Mouse (Mus musculus) Patski (cell line): ENCODE measurements around the gene Cideb. TPM values are rescaled to one million over a fixed set of nuclear protein-coding genes. Genes with fewer than 3 reads are reported as not detected.

Source experiments
- ATAC-seq: fragments of 100-300 bp; one replicate; pipeline ENCODE4 v1.8.0; 2021
- CTCF ChIA-PET: fragments of 350-600 bp; sonication (Branson Sonifier 250); formaldehyde crosslinking; loops from one replicate; lab custom pipeline; 2022; ENCODE audit warnings: inconsistent platforms; lab: Charles Lee
- POLR2A ChIA-PET: fragments of 350-600 bp; sonication (Branson Sonifier 250); formaldehyde crosslinking; loops from one replicate; lab custom pipeline; 2022; ENCODE audit warnings: antibody characterized with exemption, inconsistent platforms; lab: Charles Lee
- DNase-seq: peaks from one replicate; pipeline ENCODE4 v3.0.0-alpha.2; 2011; ENCODE audit warnings: low read depth, low spot score
- H3K27me3 ChIP-seq: fragments of 371-371 bp; one replicate; pipeline ENCODE4 v1.5.1; 2021
- CTCF ChIP-seq: fragments of 100-300 bp; IDR thresholded peaks from one replicate; pipeline ENCODE4 v1.5.1; 2021
- in situ Hi-C: fragments of 300-500 bp; cut with MboI; formaldehyde crosslinking; loops from 3 replicates; pipeline ENCODE4 v1.11.1; 2018; ENCODE audit warnings: low pct_unique_long_range_greater_than_20kb, mixed read lengths
- polyA plus RNA-seq: library from polyadenylated mRNA; unstranded; gene quantifications from one replicate; pipeline ENCODE4 v1.2.3, GENCODE M21; 2021

Cideb gene
- polyA plus RNA-seq, 1 experiment from 2014 or later: 1.9 TPM

DNA sequence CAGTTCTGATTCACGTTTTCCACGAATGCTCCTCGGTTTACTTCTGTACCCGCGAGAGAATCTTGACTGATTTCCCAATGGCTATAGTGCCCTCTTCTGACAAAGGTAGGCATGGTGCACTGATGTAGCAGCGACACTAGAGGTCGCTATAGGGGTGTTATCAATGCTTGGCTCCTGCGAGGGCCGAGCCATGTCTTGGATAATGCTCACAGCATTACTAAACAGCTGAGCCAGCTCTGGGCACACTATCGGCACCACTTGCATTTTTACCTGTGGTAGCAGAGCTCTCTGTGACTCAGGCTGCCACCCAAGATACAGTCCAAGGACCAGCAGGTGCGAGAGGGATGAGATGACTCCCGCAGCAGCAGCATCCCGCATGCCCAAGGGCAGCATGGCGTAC lies 23.1 kb upstream of the Cideb start:
- no peak for TF ChIP-seq CTCF

DNA sequence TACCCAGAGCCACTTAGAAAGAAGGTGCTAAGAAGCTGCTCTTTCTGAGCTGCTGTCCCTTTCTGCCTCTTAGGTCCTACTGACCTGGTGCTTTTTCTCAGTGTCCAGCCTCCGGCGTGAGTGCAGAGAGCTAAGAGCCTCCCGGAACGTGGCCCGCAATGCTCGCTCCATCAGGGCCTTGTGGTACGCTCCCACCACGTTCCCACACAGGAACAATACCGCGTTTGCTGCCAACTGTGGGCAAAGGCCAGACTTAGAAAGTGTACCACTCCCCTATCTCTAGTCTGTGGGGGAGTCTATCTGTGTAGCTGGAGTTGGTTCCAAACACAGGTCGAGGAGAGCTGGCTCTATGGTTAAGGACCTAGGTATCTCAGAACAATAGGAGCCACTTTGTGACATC lies 22.5 kb upstream of the Cideb start:
- ChIA-PET CTCF (interaction anchor here (1.1 to 2.3 kb wide), 11 partner anchors 11 to 108 kb away, joined by 3 to 14 read pairs (median 5); no protein-coding TSS in a partner anchor), POLR2A (no interaction called here)
- DNase-seq (no peak), ATAC-seq (no peak)
- H3K27me3 ChIP-seq: peaks cover 32% of the 10 kb centered on the region
- in situ Hi-C loops: no loop called here
- no peak for TF ChIP-seq CTCF

More for the DNA sequence above, 23.1 kb upstream of the Cideb start:
- peaks cover 37% of the 10 kb centered on the region for H3K27me3 ChIP-seq
- in situ Hi-C loops: no loop called here
- peak; percentile 86 for ATAC-seq
- ChIA-PET CTCF (interaction anchor here (0.8 to 2.3 kb wide), 13 partner anchors 9 to 108 kb away, joined by 3 to 14 read pairs (median 4); no protein-coding TSS in a partner anchor), POLR2A (no interaction called here)
- peak; percentile 49 for DNase-seq

DNA sequence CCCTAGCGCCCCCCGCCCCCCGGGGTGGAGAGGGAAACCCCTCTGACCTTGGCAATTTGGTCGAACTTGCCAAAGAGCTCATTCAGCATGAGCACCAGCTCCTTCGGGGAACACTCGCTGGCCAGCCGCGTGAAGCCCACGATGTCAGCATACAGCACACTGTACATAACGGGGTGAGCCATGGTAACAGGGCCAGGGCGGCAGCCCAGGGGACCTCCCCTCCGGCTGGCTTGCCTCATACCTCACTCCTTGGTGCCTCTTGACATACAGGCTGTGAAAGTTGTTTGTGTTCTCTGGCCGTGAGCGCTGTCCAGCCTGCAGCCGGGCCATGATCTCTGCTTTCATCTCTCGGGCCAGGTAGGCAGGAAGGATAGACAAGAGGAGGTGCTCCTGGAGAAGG lies 21.4 kb upstream of the Cideb start:
- CTCF ChIA-PET: interaction anchor here (1.0 to 1.4 kb wide), 3 partner anchors 12 to 88 kb away, joined by 3 read pairs; no protein-coding TSS in a partner anchor
- no peak for TF ChIP-seq CTCF
- no peak for ATAC-seq
- DNase-seq: no peak
- peaks cover 26% of the 10 kb centered on the region for H3K27me3 ChIP-seq
- POLR2A ChIA-PET: no interaction called here
- in situ Hi-C loops: loop anchor here (5.0 kb wide), 1 partner anchor 88 kb away; no protein-coding TSS in a partner anchor

DNA sequence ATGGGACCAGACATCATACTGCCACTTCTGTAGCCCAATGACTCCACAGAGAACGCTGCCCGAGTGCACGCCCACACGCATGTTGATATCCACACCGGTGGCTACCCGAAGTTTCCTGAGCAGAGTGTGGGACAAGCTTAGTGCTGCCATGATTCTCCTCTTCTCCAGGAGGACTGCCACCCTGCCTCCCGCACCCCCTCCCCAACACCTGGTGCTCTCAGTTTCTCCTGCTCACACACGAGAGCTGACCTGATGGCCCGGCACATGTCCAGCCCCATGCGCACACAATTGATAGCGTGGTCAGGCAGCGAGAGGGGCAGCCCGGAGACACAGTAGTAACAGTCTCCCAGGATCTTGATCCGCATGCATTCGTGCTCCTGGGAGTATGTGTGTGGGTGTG lies 20.4 kb upstream of the Cideb start:
- ATAC-seq (no peak), DNase-seq (no peak)
- ChIA-PET CTCF (interaction anchor here (1.0 to 2.0 kb wide), 3 partner anchors 9 to 95 kb away, joined by 3 to 5 read pairs (median 3); no protein-coding TSS in a partner anchor), POLR2A (no interaction called here)
- peaks cover 31% of the 10 kb centered on the region for H3K27me3 ChIP-seq
- no peak for TF ChIP-seq CTCF
- in situ Hi-C loops: loop anchor here (5.0 kb wide), 1 partner anchor 89 kb away; no protein-coding TSS in a partner anchor

DNA sequence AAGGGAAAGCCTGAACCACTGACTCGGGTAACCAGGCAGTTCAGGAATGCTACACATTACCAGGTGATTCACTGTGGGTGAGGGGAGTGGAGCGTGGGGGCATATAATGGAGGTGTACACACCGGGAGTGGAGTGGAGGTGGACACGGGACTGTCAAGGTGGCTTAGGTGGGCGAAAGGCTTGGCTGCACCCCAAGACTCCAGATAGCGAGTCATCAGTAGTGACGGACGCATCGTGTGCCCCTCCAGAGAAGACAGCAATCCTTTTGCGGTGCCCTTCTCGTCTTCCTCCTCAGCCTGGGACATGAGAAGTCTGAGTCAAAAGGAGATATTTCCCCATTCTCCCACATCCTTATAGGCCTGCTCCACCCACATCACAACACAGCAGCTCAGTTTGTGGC lies 19.5 kb upstream of the Cideb start:
- no peak for DNase-seq
- POLR2A ChIA-PET: no interaction called here
- CTCF ChIA-PET: interaction anchor here (1.1 to 2.0 kb wide), 2 partner anchors 8 to 96 kb away, joined by 3 to 5 read pairs; no protein-coding TSS in a partner anchor
- TF ChIP-seq CTCF: no peak
- in situ Hi-C loops: loop anchor here (5.0 kb wide), 1 partner anchor 89 kb away; no protein-coding TSS in a partner anchor
- ATAC-seq: no peak
- H3K27me3 ChIP-seq: peaks cover 31% of the 10 kb centered on the region

DNA sequence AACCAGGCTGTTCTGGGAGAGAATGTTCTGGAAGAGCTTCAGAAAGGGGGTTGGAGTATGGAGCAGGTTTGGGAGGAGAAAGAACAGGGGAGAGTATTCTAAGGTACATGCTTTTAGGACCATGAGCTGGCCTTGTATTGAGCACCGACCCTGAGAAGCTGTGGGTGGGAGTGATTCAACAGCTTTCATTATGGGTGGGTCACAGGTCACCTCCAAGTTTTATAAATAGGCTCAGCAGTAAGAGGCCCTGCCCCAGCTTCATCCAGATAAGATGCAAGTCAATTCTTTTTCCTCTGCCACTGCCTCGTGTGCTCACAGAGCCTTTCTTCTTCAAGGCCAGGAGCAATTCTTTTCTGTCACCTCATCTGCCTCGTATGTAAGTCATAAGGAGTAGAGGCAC lies 18.9 kb upstream of the Cideb start:
- DNase-seq (no peak), ATAC-seq (no peak)
- H3K27me3 ChIP-seq: peaks cover 31% of the 10 kb centered on the region
- CTCF ChIA-PET: interaction anchor here (2.0 kb wide), 1 partner anchor 8 kb away, joined by 5 read pairs; no protein-coding TSS in a partner anchor
- POLR2A ChIA-PET: no interaction called here
- in situ Hi-C loops: loop anchor here (5.0 kb wide), 1 partner anchor 90 kb away; no protein-coding TSS in a partner anchor
- no peak for TF ChIP-seq CTCF

DNA sequence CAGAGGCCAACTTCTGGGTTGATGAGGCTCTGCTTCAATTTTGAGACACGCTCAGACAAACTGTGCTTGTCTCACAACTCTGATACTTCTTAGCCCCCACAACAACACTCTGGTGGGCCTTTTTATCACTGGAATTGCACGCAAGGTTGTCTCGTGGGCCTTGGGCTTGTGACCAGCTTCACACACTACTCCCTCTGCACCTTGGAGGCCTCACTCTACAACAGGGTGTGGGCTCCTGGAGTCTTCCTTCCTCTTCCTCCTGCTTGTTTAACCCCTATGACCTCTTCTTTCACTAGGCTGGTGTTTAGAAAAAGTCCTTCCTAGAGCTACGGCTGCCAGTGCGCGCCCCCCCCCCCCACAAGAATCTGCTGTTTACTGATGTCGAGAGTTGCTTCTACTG lies 18.5 kb upstream of the Cideb start:
- ATAC-seq: no peak
- no peak for TF ChIP-seq CTCF
- in situ Hi-C loops: loop anchor here (5.0 kb wide), 1 partner anchor 91 kb away; no protein-coding TSS in a partner anchor
- POLR2A ChIA-PET: no interaction called here
- no peak for DNase-seq
- CTCF ChIA-PET: interaction anchor here (2.0 kb wide), 1 partner anchor 7 kb away, joined by 5 read pairs; no protein-coding TSS in a partner anchor
- H3K27me3 ChIP-seq: peaks cover 35% of the 10 kb centered on the region

DNA sequence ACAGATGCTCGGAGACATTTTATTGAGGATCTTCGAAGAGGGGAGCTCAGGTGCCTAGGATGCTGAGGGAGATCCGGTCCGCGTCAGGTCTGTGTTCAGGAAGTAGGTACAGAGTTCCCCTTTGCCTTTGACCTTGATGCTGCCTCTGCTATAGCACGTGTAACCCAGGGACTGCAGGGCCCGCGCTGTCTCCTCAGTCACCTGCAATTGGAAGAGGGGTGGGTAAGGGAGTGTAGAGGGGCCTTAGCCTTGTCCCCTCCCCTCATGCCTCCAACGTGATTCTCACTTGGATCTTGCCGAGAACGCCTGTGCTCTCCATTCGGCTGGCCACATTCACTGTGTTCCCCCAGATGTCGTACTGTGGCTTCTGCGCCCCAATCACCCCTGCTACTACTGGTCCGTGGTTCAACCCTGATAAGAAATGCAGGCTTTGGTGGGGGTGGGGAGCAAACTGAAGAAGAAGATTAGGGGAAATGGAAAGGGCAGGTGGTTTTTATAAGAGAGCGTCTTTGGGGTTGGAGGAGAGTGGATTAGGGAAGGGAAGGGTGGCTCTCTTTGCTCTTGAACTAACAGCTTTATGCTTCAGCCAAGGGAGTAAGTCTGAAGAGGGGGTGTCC lies 10.9 kb upstream of the Cideb start:
- in situ Hi-C loops: no loop called here
- no peak for ATAC-seq
- POLR2A ChIA-PET: no interaction called here
- DNase-seq: no peak
- CTCF ChIA-PET: interaction anchor here (1.5 to 1.8 kb wide), 3 partner anchors 9 to 12 kb away, joined by 4 to 10 read pairs (median 5); no protein-coding TSS in a partner anchor
- H3K27me3 ChIP-seq: peaks cover 26% of the 10 kb centered on the region
- no peak for TF ChIP-seq CTCF

DNA sequence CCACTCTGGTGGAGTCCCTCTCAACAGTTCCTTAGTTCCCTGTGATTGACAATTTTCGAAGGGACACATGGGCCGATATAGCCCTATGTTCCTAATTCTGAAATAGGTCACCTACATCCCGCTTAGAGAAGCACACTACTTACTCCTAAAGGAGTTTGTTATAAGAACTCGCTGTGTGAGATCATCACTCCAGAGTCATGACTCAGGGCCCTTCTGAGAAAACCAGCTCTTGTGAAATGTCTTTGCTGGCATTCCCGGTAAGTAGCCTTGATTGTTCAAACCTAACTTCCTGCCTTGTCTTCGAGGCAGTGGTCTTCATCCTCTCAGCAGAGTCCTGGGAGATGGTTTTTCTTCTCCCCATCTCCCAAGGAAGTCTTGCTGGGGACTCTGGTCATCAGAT lies 10.3 kb upstream of the Cideb start:
- ATAC-seq: peak; percentile 57
- ChIA-PET CTCF (interaction anchor here (1.5 to 1.8 kb wide), 2 partner anchors 9 to 13 kb away, joined by 4 to 5 read pairs; no protein-coding TSS in a partner anchor), POLR2A (no interaction called here)
- no peak for TF ChIP-seq CTCF
- H3K27me3 ChIP-seq: peaks cover 21% of the 10 kb centered on the region
- in situ Hi-C loops: no loop called here
- DNase-seq: no peak

DNA sequence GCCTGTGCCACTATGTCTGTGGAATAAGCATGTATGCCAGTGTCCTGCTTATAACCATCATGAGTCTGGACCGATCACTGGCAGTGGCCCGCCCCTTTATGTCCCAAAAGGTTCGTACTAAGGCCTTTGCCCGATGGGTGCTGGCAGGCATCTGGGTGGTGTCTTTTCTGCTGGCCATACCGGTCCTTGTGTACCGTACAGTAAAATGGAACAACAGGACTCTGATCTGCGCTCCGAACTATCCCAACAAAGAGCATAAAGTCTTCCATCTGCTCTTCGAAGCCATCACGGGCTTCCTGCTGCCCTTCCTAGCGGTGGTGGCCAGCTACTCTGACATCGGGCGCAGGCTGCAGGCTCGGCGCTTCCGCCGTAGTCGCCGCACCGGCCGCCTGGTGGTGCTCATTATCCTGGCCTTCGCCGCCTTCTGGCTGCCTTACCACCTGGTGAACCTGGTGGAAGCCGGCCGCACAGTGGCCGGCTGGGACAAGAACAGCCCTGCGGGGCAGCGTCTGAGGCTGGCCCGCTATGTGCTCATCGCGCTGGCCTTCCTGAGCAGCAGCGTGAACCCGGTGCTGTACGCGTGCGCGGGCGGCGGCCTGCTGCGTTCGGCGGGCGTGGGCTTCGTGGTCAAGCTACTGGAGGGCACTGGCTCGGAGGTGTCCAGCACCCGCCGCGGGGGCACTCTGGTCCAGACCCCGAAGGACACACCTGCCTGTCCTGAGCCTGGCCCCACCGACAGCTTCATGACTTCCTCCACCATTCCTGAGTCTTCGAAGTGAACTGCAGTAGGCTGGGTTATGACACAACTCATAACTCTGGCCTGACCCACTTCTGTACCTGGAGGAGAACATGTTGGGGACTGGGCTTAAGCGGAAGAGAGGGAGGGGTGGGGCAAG lies 9.5 kb upstream of the Cideb start:
- H3K27me3 ChIP-seq: peaks cover 14% of the 10 kb centered on the region
- CTCF ChIA-PET: interaction anchor here (1.5 kb wide), 1 partner anchor 13 kb away, joined by 4 read pairs; no protein-coding TSS in a partner anchor
- POLR2A ChIA-PET: no interaction called here
- no peak for ATAC-seq
- in situ Hi-C loops: no loop called here
- no peak for TF ChIP-seq CTCF
- no peak for DNase-seq
